Mouse (Mus musculus) midbrain, postnatal 0 days (tissue): ENCODE results near the gene Nrg3. TPM values are rescaled to one million over a fixed set of nuclear protein-coding genes. Genes with fewer than 3 reads are reported as not detected.

Experiments used
- ATAC-seq: fragments of 200-750 bp; cut with Nextera tagmentation; 2 replicates; pipeline ENCODE4 v1.8.0; 2017; ENCODE audit warnings: moderate number of reproducible peaks, mild to moderate bottlenecking, moderate TSS enrichment, moderate library complexity; ENCODE audit not compliant: low FRiP score
- DNase-seq: peaks from one replicate; pipeline ENCODE4 v3.0.0-alpha.2; 2015; ENCODE audit warnings: low spot score
- H3K27ac ChIP-seq: fragments of 300-500 bp; sonication (generic); 2 replicates; pipeline ENCODE4 v1.5.1; 2014; ENCODE audit warnings: low read depth, mild to moderate bottlenecking, low read length, mixed read lengths
- H3K27me3 ChIP-seq: fragments of 300-500 bp; sonication (generic); 2 replicates; pipeline ENCODE4 v1.6.1; 2014; ENCODE audit warnings: low read length, control low read depth, mixed read lengths; ENCODE audit not compliant: insufficient read depth
- H3K36me3 ChIP-seq: fragments of 300-500 bp; sonication (generic); 2 replicates; pipeline ENCODE4 v1.6.1; 2014; ENCODE audit warnings: low read length, control low read depth, mixed read lengths; ENCODE audit not compliant: insufficient read depth
- H3K4me1 ChIP-seq: fragments of 300-500 bp; sonication (generic); 2 replicates; pipeline ENCODE4 v1.6.1; 2014; ENCODE audit warnings: mild to moderate bottlenecking, control low read depth, antibody characterized with exemption, low read length, mixed read lengths; ENCODE audit not compliant: insufficient read depth
- H3K4me2 ChIP-seq: fragments of 300-500 bp; sonication (generic); 2 replicates; pipeline ENCODE4 v1.6.1; 2014; ENCODE audit warnings: low read depth, mild to moderate bottlenecking, low read length, mixed read lengths; ENCODE audit not compliant: poor library complexity, severe bottlenecking
- H3K4me3 ChIP-seq: fragments of 300-500 bp; sonication (generic); 2 replicates; pipeline ENCODE4 v1.5.1; 2014; ENCODE audit warnings: low read depth, mild to moderate bottlenecking, low read length, moderate library complexity
- H3K9ac ChIP-seq: fragments of 300-500 bp; sonication (generic); replicated peaks from 2 replicates; pipeline ENCODE4 v1.6.1; 2014; ENCODE audit warnings: mild to moderate bottlenecking, low read length, moderate library complexity, mixed read lengths; ENCODE audit not compliant: poor library complexity, severe bottlenecking
- H3K9me3 ChIP-seq: fragments of 300-500 bp; sonication (generic); 2 replicates; pipeline ENCODE4 v1.6.1; 2016; ENCODE audit warnings: low read length, control low read depth
- CTCF ChIP-seq: IDR thresholded peaks from 2 replicates; pipeline ENCODE4 v1.5.1; 2016; ENCODE audit warnings: antibody characterized with exemption, mild to moderate bottlenecking
- WGBS: fragments of 180-500 bp; shearing (Covaris S2); extraction: QIAGEN DNeasy Blood & Tissue Kit; methylation state at CpG from one replicate; pipeline ENCODE4 v1.1.7; 2014; 5-methylcytosine and 5-hydroxymethylcytosine counted together
- polyA plus RNA-seq: library from polyadenylated mRNA; unstranded; fragments of >200 nt; fragmentation: Nextera tagmentation; extraction: Ambion mirVana; gene quantifications from 2 replicates; pipeline ENCODE4 v1.2.1, GENCODE M21; 2015
- total RNA-seq: library from RNA; depleted of rRNA; stranded (reverse); fragments of >200 nt; gene quantifications from 2 replicates; pipeline ENCODE4 v1.2.3, GENCODE M21; 2014

Nrg3 gene
- total and polyA plus RNA-seq, 2 experiments from 2014 or later: 11.0 to 41.8 TPM

GRCm38 (mm10) chr14:39356251-39356650 is 116.6 kb downstream of the Nrg3 start:
- no peaks in the 10 kb centered on the region for H3K9me3 ChIP-seq
- H3K36me3 ChIP-seq: no peaks in the 10 kb centered on the region
- H3K9ac ChIP-seq: no peak overlapping the region
- H3K27me3 ChIP-seq: no peaks in the 10 kb centered on the region
- DNase-seq (no peak), ATAC-seq (no peak)
- H3K27ac ChIP-seq: no peak overlapping the region
- no peak overlapping the region for H3K4me3 ChIP-seq
- H3K4me2 ChIP-seq: no peak overlapping the region
- WGBS: 87% methylated on average over 2 of the region's 2 CpGs
- H3K4me1 ChIP-seq: no peaks in the 10 kb centered on the region
- no peak for TF ChIP-seq CTCF

GRCm38 (mm10) chr14:39351979-39352737 is 120.7 kb downstream of the Nrg3 start:
- no peak for ATAC-seq
- Histone ChIP-seq H3K4me1 (no peaks in the 10 kb centered on the region), H3K4me3 (no peak overlapping the region), H3K27me3 (no peaks in the 10 kb centered on the region), H3K9me3 (no peaks in the 10 kb centered on the region), H3K9ac (no peak overlapping the region), H3K36me3 (no peaks in the 10 kb centered on the region), H3K4me2 (no peak overlapping the region), H3K27ac (no peak overlapping the region)
- no peak for DNase-seq
- WGBS: 67% methylated on average over 4 of the region's 4 CpGs
- TF ChIP-seq CTCF: no peak

GRCm38 (mm10) chr14:39317424-39318110 is 155.3 kb downstream of the Nrg3 start:
- H3K4me3 ChIP-seq: no peak overlapping the region
- no peaks in the 10 kb centered on the region for H3K27me3 ChIP-seq
- no peaks in the 10 kb centered on the region for H3K36me3 ChIP-seq
- H3K4me2 ChIP-seq: no peak overlapping the region
- no peaks in the 10 kb centered on the region for H3K9me3 ChIP-seq
- WGBS: 56% methylated on average over 4 of the region's 4 CpGs
- ATAC-seq: peak; percentile 88
- H3K4me1 ChIP-seq: no peaks in the 10 kb centered on the region
- H3K27ac ChIP-seq: no peak overlapping the region
- TF ChIP-seq CTCF: no peak
- DNase-seq: peak; percentile 95
- H3K9ac ChIP-seq: no peak overlapping the region

GRCm38 (mm10) chr14:39314111-39314510 is 158.8 kb downstream of the Nrg3 start:
- DNase-seq (no peak), ATAC-seq (no peak)
- no peak overlapping the region for H3K4me3 ChIP-seq
- no peak overlapping the region for H3K9ac ChIP-seq
- no peak overlapping the region for H3K27ac ChIP-seq
- no peak for TF ChIP-seq CTCF
- H3K9me3 ChIP-seq: no peaks in the 10 kb centered on the region
- no peaks in the 10 kb centered on the region for H3K27me3 ChIP-seq
- H3K36me3 ChIP-seq: no peaks in the 10 kb centered on the region
- H3K4me1 ChIP-seq: no peaks in the 10 kb centered on the region
- no peak overlapping the region for H3K4me2 ChIP-seq

GRCm38 (mm10) chr14:39265121-39265520 is 207.8 kb downstream of the Nrg3 start:
- Histone ChIP-seq H3K9me3 (no peaks in the 10 kb centered on the region), H3K36me3 (no peaks in the 10 kb centered on the region), H3K4me3 (no peak overlapping the region), H3K27ac (no peak overlapping the region), H3K9ac (no peak overlapping the region), H3K27me3 (no peaks in the 10 kb centered on the region), H3K4me1 (no peaks in the 10 kb centered on the region), H3K4me2 (no peak overlapping the region)
- DNase-seq (no peak), ATAC-seq (no peak)
- TF ChIP-seq CTCF: no peak
- 89% methylated on average over 1 of the region's 1 CpGs for WGBS

- Histone ChIP-seq H3K4me3 (no peak overlapping the region), H3K36me3 (no peaks in the 10 kb centered on the region), H3K9ac (no peak overlapping the region), H3K27ac (no peak overlapping the region), H3K4me1 (no peaks in the 10 kb centered on the region), H3K9me3 (no peaks in the 10 kb centered on the region), H3K27me3 (no peaks in the 10 kb centered on the region), H3K4me2 (no peak overlapping the region)
- no peak for ATAC-seq
- no peak for DNase-seq
- TF ChIP-seq CTCF: no peak
- 92% methylated on average over 4 of the region's 4 CpGs for WGBS
These were observed 208.5 kb downstream of the Nrg3 start for GRCm38 (mm10) chr14:39264422-39264821.
